Comparison of ENCODE assay signal across 17 mouse cellular contexts in genomic region chr8:42253358-42253757, GRCm38 (mm10).
"Had no signal": no experiment of that assay in that cellular context is flagged by ENCODE, and none has a peak within 500 bp of the region (broad histone marks: within the 10 kb centered on the region; RNA-seq: fewer than 3 reads in every experiment).

No protein-coding gene starts in this region.

- H3K4me1 ChIP-seq: kidney, embryonic 15.5 days; limb, embryonic 13.5 days; lung, embryonic 15.5 days; megakaryocyte, embryonic 14.5 days; midbrain, embryonic 15.5 days; neural tube, embryonic 13.5 days; stomach, embryonic 15.5 days had no signal

- DNase-seq: kidney, adult 2 months; kidney, postnatal 14 days; left cerebral cortex, postnatal 4 days; lung, postnatal 14 days; right cerebral cortex, postnatal 4 days; spleen, adult 18-20 months; thymus, postnatal 4 days had no signal

- H3K27ac ChIP-seq: kidney, embryonic 15.5 days; limb, embryonic 13.5 days; lung, embryonic 15.5 days; macrophage; midbrain, embryonic 15.5 days; neural tube, embryonic 13.5 days; stomach, embryonic 15.5 days had no signal

- H3K9me3 ChIP-seq: kidney, embryonic 15.5 days; limb, embryonic 13.5 days; lung, embryonic 15.5 days; megakaryocyte, embryonic 14.5 days; midbrain, embryonic 15.5 days; neural tube, embryonic 13.5 days; stomach, embryonic 15.5 days had no signal

- H3K4me2 ChIP-seq: kidney, embryonic 15.5 days; limb, embryonic 13.5 days; liver, embryonic 11.5 days; lung, embryonic 15.5 days; midbrain, embryonic 11.5 days; midbrain, embryonic 15.5 days; neural tube, embryonic 13.5 days; stomach, embryonic 15.5 days had no signal

- H3K36me3 ChIP-seq: kidney, embryonic 15.5 days; limb, embryonic 13.5 days; lung, embryonic 15.5 days; midbrain, embryonic 15.5 days; neural tube, embryonic 13.5 days; stomach, embryonic 15.5 days had no signal

- H3K9ac ChIP-seq: kidney, embryonic 15.5 days; limb, embryonic 13.5 days; lung, embryonic 15.5 days; midbrain, embryonic 15.5 days; neural tube, embryonic 13.5 days; stomach, embryonic 15.5 days had no signal

- H3K4me3 ChIP-seq: kidney, embryonic 15.5 days; limb, embryonic 13.5 days; lung, embryonic 15.5 days; megakaryocyte, embryonic 14.5 days; midbrain, embryonic 15.5 days; neural tube, embryonic 13.5 days; stomach, embryonic 15.5 days had no signal

- H3K27me3 ChIP-seq: kidney, embryonic 15.5 days; limb, embryonic 13.5 days; lung, embryonic 15.5 days; megakaryocyte, embryonic 14.5 days; midbrain, embryonic 15.5 days; neural tube, embryonic 13.5 days; stomach, embryonic 15.5 days had no signal

- ATAC-seq: midbrain, embryonic 15.5 days had no signal
